Mouse (Mus musculus) embryonic fibroblast, embryonic 13.5 days (primary cell): Measurements from ENCODE around the gene Nf1.

ENCODE experiments used
- CTCF ChIP-seq: IDR thresholded peaks from 2 replicates; pipeline ENCODE4 v1.5.1; 2011; ENCODE audit warnings: mild to moderate bottlenecking, control low read depth, low read length, moderate library complexity, borderline replicate concordance; ENCODE audit not compliant: insufficient read depth
- POLR2A ChIP-seq: IDR thresholded peaks from 2 replicates; pipeline ENCODE4 v1.6.1; 2011; ENCODE audit warnings: low read depth, mild to moderate bottlenecking, control low read depth, low read length, moderate library complexity

DNA sequence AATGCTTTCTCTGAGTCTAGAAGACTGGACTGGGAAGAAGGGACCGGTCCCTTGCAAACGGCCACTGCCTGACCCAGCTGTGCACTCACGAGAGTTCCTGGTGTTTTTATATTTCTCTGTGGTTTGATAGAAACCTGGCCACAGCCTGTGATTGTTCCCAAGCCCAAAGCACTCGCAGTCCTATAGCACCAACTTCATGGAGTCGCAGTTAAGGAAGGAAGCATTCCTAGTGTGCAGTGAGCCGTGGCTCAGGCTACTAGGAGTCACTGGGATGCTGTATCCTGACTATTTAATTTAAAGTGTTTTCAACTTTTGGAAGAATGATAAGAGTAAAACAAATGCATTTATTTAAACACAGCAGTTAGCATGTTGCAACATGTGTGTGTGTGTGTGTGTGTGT is 291.0 kb downstream of the Nf1 start:
- no peak for TF ChIP-seq CTCF
- no peak for TF ChIP-seq POLR2A
